Mouse (Mus musculus): Measurements from ENCODE around the gene Rnase4.

- TF ChIP-seq CTCF (IDR thresholded peaks at IDR 0.05; ENCODE audit: control insufficient read depth, insufficient read depth, insufficient replicate concordance, low read depth, low read length) (no peak), POLR2A (IDR thresholded peaks at IDR 0.05; ENCODE audit: control insufficient read depth, low read depth, low read length) (no peak)
Measured at GRCm38 (mm10) chr14:51041769-51042168, 49.1 kb upstream of the Rnase4 start, which contains the start of gene Rnase9.
